Mouse (Mus musculus): ENCODE results near the gene Ifna6. TPM values are rescaled to one million over a fixed set of nuclear protein-coding genes. Genes with fewer than 3 reads are reported as not detected.
"Not testable (repeated sequence)": the region's sequence is repeated elsewhere in the genome, so short reads cannot be mapped to it uniquely, and the experiment has no call there.

Gene Ifna6
- polyA plus RNA-seq (2014; fragmentation: Nextera tagmentation; extraction: Ambion mirVana), result not detected in 2 replicates

- not testable (repeated sequence) for H3K4me3 ChIP-seq (ENCODE audit: low read depth, low read length); H3K4me2 ChIP-seq; DNase-seq; H3K9ac ChIP-seq; H3K27me3 ChIP-seq (ENCODE audit: insufficient read depth, low read length); H3K4me1 ChIP-seq (ENCODE audit: insufficient read depth); H3K9me3 ChIP-seq (ENCODE audit: low read depth, low read length); H3K27ac ChIP-seq (ENCODE audit: low read depth); ATAC-seq (ENCODE audit: insufficient read depth); H3K36me3 ChIP-seq (ENCODE audit: insufficient read depth)
These were observed at the start of gene Ifna6 for GRCm38 (mm10) chr4:88827116-88827515. Gene Ifna6 (plus strand): TSS chr4:88827416.

DNA sequence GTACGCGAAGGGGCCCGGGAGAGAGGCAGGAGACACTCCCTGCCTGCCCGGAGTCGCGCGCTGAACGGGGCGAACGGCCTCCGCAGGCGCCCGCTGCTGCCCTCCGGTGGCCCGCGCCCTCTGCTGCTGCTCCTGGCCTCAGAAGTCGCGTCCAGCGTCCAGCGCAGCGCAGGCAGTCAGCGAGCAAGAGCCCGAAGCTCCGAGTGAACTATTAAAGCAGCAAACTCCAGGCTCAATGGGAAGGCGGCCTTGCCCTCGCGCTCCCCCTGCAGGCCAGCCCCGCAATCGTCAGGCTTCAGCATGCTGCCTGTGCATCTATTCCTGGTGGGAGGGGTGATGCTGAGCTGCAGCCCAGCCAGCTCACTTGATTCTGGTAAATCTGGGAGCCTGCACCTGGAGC lies 47.7 kb upstream of the Ifna6 start, which contains the start of gene Gm13272:
TSS of gene Gm13272 (plus strand) at position 301 of the 400 bp plus-strand sequence.
- not testable (repeated sequence) for H3K4me3 ChIP-seq (ENCODE audit: low read depth, low read length); H3K9me3 ChIP-seq (ENCODE audit: low read depth, low read length); H3K4me1 ChIP-seq (ENCODE audit: insufficient read depth); H3K9ac ChIP-seq; DNase-seq; H3K4me2 ChIP-seq; H3K27ac ChIP-seq (ENCODE audit: low read depth); ATAC-seq (ENCODE audit: insufficient read depth); H3K27me3 ChIP-seq (ENCODE audit: insufficient read depth, low read length); H3K36me3 ChIP-seq (ENCODE audit: insufficient read depth)
- WGBS, result no CpG with 5 or more reads among the region's 29 CpGs

DNA sequence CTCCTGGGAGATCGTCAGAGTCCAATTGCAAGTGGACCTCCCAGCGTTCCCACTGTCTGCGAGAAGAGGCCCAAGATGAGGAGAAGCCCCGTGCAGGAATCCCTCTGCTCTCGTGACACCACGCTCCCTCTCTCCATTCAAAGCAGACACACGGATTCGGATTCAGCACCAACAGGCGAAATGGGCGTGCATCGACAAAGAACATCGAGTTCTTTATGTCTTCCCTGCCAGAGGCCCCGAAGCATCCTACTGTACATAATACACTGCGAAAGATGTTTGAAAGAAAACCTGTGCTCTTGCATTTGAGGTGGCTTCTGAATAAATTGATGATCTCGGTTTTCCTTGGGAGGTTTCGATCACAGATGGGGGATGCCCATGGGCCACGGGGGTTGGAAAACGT lies 46.9 kb upstream of the Ifna6 start:
- H3K9ac ChIP-seq; H3K4me3 ChIP-seq (ENCODE audit: low read depth, low read length); H3K36me3 ChIP-seq (ENCODE audit: insufficient read depth); H3K9me3 ChIP-seq (ENCODE audit: low read depth, low read length); H3K4me2 ChIP-seq; H3K4me1 ChIP-seq (ENCODE audit: insufficient read depth); H3K27me3 ChIP-seq (ENCODE audit: insufficient read depth, low read length); ATAC-seq (ENCODE audit: insufficient read depth); DNase-seq; H3K27ac ChIP-seq (ENCODE audit: low read depth): not testable (repeated sequence)
- 39% methylated on average over 15 of the region's 18 CpGs for WGBS

GRCm38 (mm10) chr4:88781831-88782230 lies 45.4 kb upstream of the Ifna6 start, which contains the start of gene Ifnz:
Gene Ifnz (plus strand): TSS chr4:88782131.
- H3K9me3 ChIP-seq (ENCODE audit: low read depth, low read length); DNase-seq; H3K27me3 ChIP-seq (ENCODE audit: insufficient read depth, low read length); H3K36me3 ChIP-seq (ENCODE audit: insufficient read depth); H3K9ac ChIP-seq; H3K27ac ChIP-seq (ENCODE audit: low read depth); ATAC-seq (ENCODE audit: insufficient read depth); H3K4me1 ChIP-seq (ENCODE audit: insufficient read depth); H3K4me3 ChIP-seq (ENCODE audit: low read depth, low read length): not testable (repeated sequence)
- WGBS, result 30% methylated on average over 4 of the region's 7 CpGs
- peak within 1 kb of the TSS; percentile 43; the same call in 1 of the 2 replicates for H3K4me2 ChIP-seq

DNA sequence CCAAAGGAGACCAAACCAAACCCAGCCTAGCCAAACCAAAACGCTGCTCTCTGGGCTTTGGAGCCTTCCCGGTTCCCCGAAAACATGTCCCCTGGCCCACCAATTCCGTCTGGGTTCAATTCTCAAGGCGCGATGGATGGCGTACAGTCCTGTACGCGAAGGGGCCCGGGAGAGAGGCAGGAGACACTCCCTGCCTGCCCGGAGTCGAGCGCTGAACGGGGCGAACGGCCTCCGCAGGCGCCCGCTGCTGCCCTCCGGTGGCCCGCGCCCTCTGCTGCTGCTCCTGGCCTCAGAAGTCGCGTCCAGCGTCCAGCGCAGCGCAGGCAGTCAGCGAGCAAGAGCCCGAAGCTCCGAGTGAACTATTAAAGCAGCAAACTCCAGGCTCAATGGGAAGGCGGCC lies 44.9 kb upstream of the Ifna6 start:
- WGBS, result 0% methylated on average over 3 of the region's 31 CpGs
- not testable (repeated sequence) for H3K27ac ChIP-seq (ENCODE audit: low read depth); DNase-seq; H3K4me1 ChIP-seq (ENCODE audit: insufficient read depth); ATAC-seq (ENCODE audit: insufficient read depth); H3K9me3 ChIP-seq (ENCODE audit: low read depth, low read length); H3K36me3 ChIP-seq (ENCODE audit: insufficient read depth); H3K4me3 ChIP-seq (ENCODE audit: low read depth, low read length); H3K27me3 ChIP-seq (ENCODE audit: insufficient read depth, low read length); H3K9ac ChIP-seq
- peak overlapping the region; percentile 43; the same call in 1 of the 2 replicates for H3K4me2 ChIP-seq

DNA sequence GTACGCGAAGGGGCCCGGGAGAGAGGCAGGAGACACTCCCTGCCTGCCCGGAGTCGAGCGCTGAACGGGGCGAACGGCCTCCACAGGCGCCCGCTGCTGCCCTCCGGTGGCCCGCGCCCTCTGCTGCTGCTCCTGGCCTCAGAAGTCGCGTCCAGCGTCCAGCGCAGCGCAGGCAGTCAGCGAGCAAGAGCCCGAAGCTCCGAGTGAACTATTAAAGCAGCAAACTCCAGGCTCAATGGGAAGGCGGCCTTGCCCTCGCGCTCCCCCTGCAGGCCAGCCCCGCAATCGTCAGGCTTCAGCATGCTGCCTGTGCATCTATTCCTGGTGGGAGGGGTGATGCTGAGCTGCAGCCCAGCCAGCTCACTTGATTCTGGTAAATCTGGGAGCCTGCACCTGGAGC lies 41.8 kb upstream of the Ifna6 start, which contains the start of gene Gm13276:
TSS of gene Gm13276 (plus strand) at position 301 of the 400 bp plus-strand sequence.
- WGBS, result no CpG with 5 or more reads among the region's 27 CpGs

DNA sequence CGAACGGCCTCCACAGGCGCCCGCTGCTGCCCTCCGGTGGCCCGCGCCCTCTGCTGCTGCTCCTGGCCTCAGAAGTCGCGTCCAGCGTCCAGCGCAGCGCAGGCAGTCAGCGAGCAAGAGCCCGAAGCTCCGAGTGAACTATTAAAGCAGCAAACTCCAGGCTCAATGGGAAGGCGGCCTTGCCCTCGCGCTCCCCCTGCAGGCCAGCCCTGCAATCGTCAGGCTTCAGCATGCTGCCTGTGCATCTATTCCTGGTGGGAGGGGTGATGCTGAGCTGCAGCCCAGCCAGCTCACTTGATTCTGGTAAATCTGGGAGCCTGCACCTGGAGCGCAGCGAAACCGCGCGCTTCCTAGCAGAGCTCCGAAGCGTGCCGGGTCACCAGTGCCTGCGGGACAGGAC lies 38.8 kb upstream of the Ifna6 start, which contains the start of gene Gm13277:
TSS of gene Gm13277 (plus strand) at position 231 of the 400 bp plus-strand sequence.
- not testable (repeated sequence) for H3K36me3 ChIP-seq (ENCODE audit: insufficient read depth); H3K9ac ChIP-seq; DNase-seq; H3K4me1 ChIP-seq (ENCODE audit: insufficient read depth); H3K9me3 ChIP-seq (ENCODE audit: low read depth, low read length); H3K4me2 ChIP-seq; H3K27ac ChIP-seq (ENCODE audit: low read depth); H3K4me3 ChIP-seq (ENCODE audit: low read depth, low read length); H3K27me3 ChIP-seq (ENCODE audit: insufficient read depth, low read length); ATAC-seq (ENCODE audit: insufficient read depth)
- peak; percentile 64 for TF ChIP-seq CTCF (IDR thresholded peaks at IDR 0.05; ENCODE audit: low read depth)
- no CpG with 5 or more reads among the region's 28 CpGs for WGBS

More for the DNA sequence above, 41.8 kb upstream of the Ifna6 start, which contains the start of gene Gm13276:
- not testable (repeated sequence) for H3K27me3 ChIP-seq (ENCODE audit: insufficient read depth, low read length); H3K4me1 ChIP-seq (ENCODE audit: insufficient read depth); H3K36me3 ChIP-seq (ENCODE audit: insufficient read depth); ATAC-seq (ENCODE audit: insufficient read depth); H3K27ac ChIP-seq (ENCODE audit: low read depth); H3K9ac ChIP-seq; H3K9me3 ChIP-seq (ENCODE audit: low read depth, low read length); H3K4me2 ChIP-seq; DNase-seq; H3K4me3 ChIP-seq (ENCODE audit: low read depth, low read length)

GRCm38 (mm10) chr4:88791250-88791649 lies 36.0 kb upstream of the Ifna6 start, which contains the start of gene Gm13278:
Gene Gm13278 (plus strand): TSS chr4:88791550.
- H3K4me2 ChIP-seq; H3K9ac ChIP-seq; H3K27me3 ChIP-seq (ENCODE audit: insufficient read depth, low read length); H3K4me3 ChIP-seq (ENCODE audit: low read depth, low read length); H3K36me3 ChIP-seq (ENCODE audit: insufficient read depth); ATAC-seq (ENCODE audit: insufficient read depth); H3K9me3 ChIP-seq (ENCODE audit: low read depth, low read length); DNase-seq; H3K27ac ChIP-seq (ENCODE audit: low read depth); H3K4me1 ChIP-seq (ENCODE audit: insufficient read depth): not testable (repeated sequence)
- no CpG with 5 or more reads among the region's 28 CpGs for WGBS

Measured in lung, embryonic 14.5 days (tissue).